Mouse (Mus musculus) lung, postnatal 0 days (tissue): Measurements from ENCODE around the gene E130218I03Rik. TPM values are rescaled to one million over a fixed set of nuclear protein-coding genes. Genes with fewer than 3 reads are reported as not detected.

ENCODE experiments used
- ATAC-seq: fragments of 200-750 bp; cut with Nextera tagmentation; 2 replicates; pipeline ENCODE4 v1.8.0; 2017; ENCODE audit warnings: moderate library complexity
- DNase-seq: peaks from one replicate; pipeline ENCODE4 v3.0.0-alpha.2; 2016; ENCODE audit warnings: low spot score
- H3K27ac ChIP-seq: fragments of 300-500 bp; sonication (generic); 2 replicates; pipeline ENCODE4 v1.5.1; 2014; ENCODE audit warnings: antibody characterized with exemption, mild to moderate bottlenecking, low read length, mixed read lengths
- H3K27me3 ChIP-seq: fragments of 300-500 bp; sonication (generic); replicated peaks from 2 replicates; pipeline ENCODE4 v1.6.1; 2014; ENCODE audit warnings: low read length, mixed read lengths; ENCODE audit not compliant: insufficient read depth
- H3K36me3 ChIP-seq: fragments of 300-500 bp; sonication (generic); 2 replicates; pipeline ENCODE4 v1.6.1; 2014; ENCODE audit warnings: low read length, mixed read lengths; ENCODE audit not compliant: insufficient read depth
- H3K4me1 ChIP-seq: fragments of 300-500 bp; sonication (generic); 2 replicates; pipeline ENCODE4 v1.6.1; 2014; ENCODE audit warnings: antibody characterized with exemption, low read depth, low read length, mixed read lengths; ENCODE audit not compliant: insufficient read depth
- H3K4me2 ChIP-seq: fragments of 300-500 bp; sonication (generic); replicated peaks from 2 replicates; pipeline ENCODE4 v1.6.1; 2014; ENCODE audit warnings: low read depth, mild to moderate bottlenecking, low read length, moderate library complexity, mixed read lengths
- H3K4me3 ChIP-seq: fragments of 300-500 bp; sonication (generic); 2 replicates; pipeline ENCODE4 v1.5.1; 2014; ENCODE audit warnings: low read depth, low read length
- H3K9ac ChIP-seq: fragments of 300-500 bp; sonication (generic); replicated peaks from 2 replicates; pipeline ENCODE4 v1.6.1; 2014; ENCODE audit warnings: low read depth, mild to moderate bottlenecking
- H3K9me3 ChIP-seq: fragments of 300-500 bp; sonication (generic); 2 replicates; pipeline ENCODE4 v1.6.1; 2016; ENCODE audit warnings: low read length, mixed read lengths
- CTCF ChIP-seq: IDR thresholded peaks from 2 replicates; pipeline ENCODE4 v1.5.1; 2016; ENCODE audit warnings: antibody characterized with exemption, mild to moderate bottlenecking
- EP300 ChIP-seq: IDR thresholded peaks from 2 replicates; pipeline ENCODE4 v1.6.1; 2016; ENCODE audit warnings: antibody characterized with exemption, mild to moderate bottlenecking, control low read depth
- WGBS: fragments of 180-500 bp; shearing (Covaris S2); extraction: QIAGEN DNeasy Blood & Tissue Kit; methylation state at CpG from one replicate; pipeline ENCODE4 v1.1.7; 2014; 5-methylcytosine and 5-hydroxymethylcytosine counted together
- polyA plus RNA-seq: library from polyadenylated mRNA; unstranded; fragments of >200 nt; fragmentation: Nextera tagmentation; extraction: Ambion mirVana; gene quantifications from 2 replicates; pipeline ENCODE4 v1.2.1, GENCODE M21; 2015

Gene E130218I03Rik
- polyA plus RNA-seq = 0.31 TPM in 1 of 2 replicates, not detected in the other

GRCm38 (mm10) chr4:134243516-134244250, at the start of gene E130218I03Rik:
E130218I03Rik (plus strand) TSS chr4:134243662.
- DNase-seq (no peak), ATAC-seq (no peak)
- WGBS = 94% methylated on average over 17 of the region's 17 CpGs
- no peak for TF ChIP-seq CTCF
- TF ChIP-seq EP300 = no peak
- H3K36me3 ChIP-seq = no peaks in the 10 kb centered on the region
- H3K27me3 ChIP-seq = no peaks in the 10 kb centered on the region
- H3K9ac ChIP-seq = no peak within 1 kb of the TSS
- H3K4me3 ChIP-seq = no peak within 1 kb of the TSS
- no peak within 1 kb of the TSS for H3K27ac ChIP-seq
- peaks cover 8% of the 10 kb centered on the region for H3K4me1 ChIP-seq
- no peaks in the 10 kb centered on the region for H3K9me3 ChIP-seq
- peak within 1 kb of the TSS; percentile 96 for H3K4me2 ChIP-seq

- H3K4me2 ChIP-seq = no peak overlapping the region
- ATAC-seq (no peak), DNase-seq (no peak)
- WGBS = 76% methylated on average over 2 of the region's 2 CpGs
- no peak overlapping the region for H3K4me3 ChIP-seq
- no peak overlapping the region for H3K27ac ChIP-seq
- no peaks in the 10 kb centered on the region for H3K27me3 ChIP-seq
- H3K36me3 ChIP-seq = no peaks in the 10 kb centered on the region
- TF ChIP-seq CTCF (no peak), EP300 (no peak)
- H3K9ac ChIP-seq = no peak overlapping the region
- no peaks in the 10 kb centered on the region for H3K9me3 ChIP-seq
- H3K4me1 ChIP-seq = no peaks in the 10 kb centered on the region
Observed at GRCm38 (mm10) chr4:134199371-134199770, 44.1 kb upstream of the E130218I03Rik start.

GRCm38 (mm10) chr4:134202904-134203303, 40.6 kb upstream of the E130218I03Rik start, which contains the start of gene Gm7534:
Gm7534 (minus strand) TSS chr4:134203004.
- no peak within 1 kb of the TSS for H3K9ac ChIP-seq
- TF ChIP-seq CTCF (no peak), EP300 (no peak)
- no peak within 1 kb of the TSS for H3K27ac ChIP-seq
- H3K9me3 ChIP-seq = no peaks in the 10 kb centered on the region
- no peaks in the 10 kb centered on the region for H3K36me3 ChIP-seq
- no peak within 1 kb of the TSS for H3K4me2 ChIP-seq
- DNase-seq (no peak), ATAC-seq (no peak)
- no peaks in the 10 kb centered on the region for H3K27me3 ChIP-seq
- H3K4me1 ChIP-seq = no peaks in the 10 kb centered on the region
- 87% methylated on average over 4 of the region's 4 CpGs for WGBS
- no peak within 1 kb of the TSS for H3K4me3 ChIP-seq

GRCm38 (mm10) chr4:134203340-134203896, 40.0 kb upstream of the E130218I03Rik start:
- whole genome bisulfite sequencing = 75% methylated on average over 17 of the region's 17 CpGs
- Histone ChIP-seq H3K4me1 (no peaks in the 10 kb centered on the region), H3K36me3 (no peaks in the 10 kb centered on the region), H3K9me3 (no peaks in the 10 kb centered on the region), H3K27me3 (no peaks in the 10 kb centered on the region), H3K4me2 (no peak overlapping the region), H3K27ac (no peak overlapping the region), H3K9ac (no peak overlapping the region), H3K4me3 (no peak overlapping the region)
- ATAC-seq (no peak), DNase-seq (no peak)
- TF ChIP-seq CTCF (no peak), EP300 (no peak)

GRCm38 (mm10) chr4:134206488-134207053, 36.9 kb upstream of the E130218I03Rik start:
- 55% methylated on average over 6 of the region's 6 CpGs for WGBS
- ATAC-seq (no peak), DNase-seq (no peak)
- no peak overlapping the region for H3K27ac ChIP-seq
- no peaks in the 10 kb centered on the region for H3K9me3 ChIP-seq
- TF ChIP-seq CTCF (no peak), EP300 (no peak)
- H3K27me3 ChIP-seq = no peaks in the 10 kb centered on the region
- no peak overlapping the region for H3K4me3 ChIP-seq
- H3K36me3 ChIP-seq = no peaks in the 10 kb centered on the region
- no peaks in the 10 kb centered on the region for H3K4me1 ChIP-seq
- H3K4me2 ChIP-seq = no peak overlapping the region
- no peak overlapping the region for H3K9ac ChIP-seq

GRCm38 (mm10) chr4:134222793-134223600, 20.5 kb upstream of the E130218I03Rik start:
- no peak overlapping the region for H3K4me2 ChIP-seq
- H3K9me3 ChIP-seq = no peaks in the 10 kb centered on the region
- no peaks in the 10 kb centered on the region for H3K4me1 ChIP-seq
- no peak for TF ChIP-seq CTCF
- no peak for TF ChIP-seq EP300
- no peak overlapping the region for H3K4me3 ChIP-seq
- 41% methylated on average over 11 of the region's 11 CpGs for whole genome bisulfite sequencing
- H3K27me3 ChIP-seq = no peaks in the 10 kb centered on the region
- H3K27ac ChIP-seq = no peak overlapping the region
- DNase-seq (no peak), ATAC-seq (no peak)
- H3K36me3 ChIP-seq = no peaks in the 10 kb centered on the region
- H3K9ac ChIP-seq = no peak overlapping the region
